Mouse (Mus musculus) bone marrow, adult 2 months (tissue): ENCODE data around the gene Tmcc2.

Experiments used
- CTCF ChIP-seq: fragments of 200-500 bp; IDR thresholded peaks from 2 replicates; pipeline ENCODE4 v1.5.1; 2011; ENCODE audit warnings: low read length, control low read depth; ENCODE audit not compliant: control insufficient read depth, insufficient read depth
- POLR2A ChIP-seq: fragments of 200-500 bp; IDR thresholded peaks from 2 replicates; pipeline ENCODE4 v1.6.1; 2011; ENCODE audit warnings: low read depth, mild to moderate bottlenecking, control low read depth, low read length, borderline replicate concordance; ENCODE audit not compliant: control insufficient read depth

- TF ChIP-seq CTCF: no peak
- TF ChIP-seq POLR2A: no peak
Observed at GRCm38 (mm10) chr1:132321821-132322580, 69.1 kb downstream of the Tmcc2 start.
